Mouse (Mus musculus) ovary, postnatal 10 days (tissue): ENCODE results near the gene Sstr3.

Source experiments
- DNase-seq: peaks from one replicate; pipeline ENCODE4 v3.0.0; 2022; ENCODE audit warnings: low spot score

Sstr3 gene

DNA sequence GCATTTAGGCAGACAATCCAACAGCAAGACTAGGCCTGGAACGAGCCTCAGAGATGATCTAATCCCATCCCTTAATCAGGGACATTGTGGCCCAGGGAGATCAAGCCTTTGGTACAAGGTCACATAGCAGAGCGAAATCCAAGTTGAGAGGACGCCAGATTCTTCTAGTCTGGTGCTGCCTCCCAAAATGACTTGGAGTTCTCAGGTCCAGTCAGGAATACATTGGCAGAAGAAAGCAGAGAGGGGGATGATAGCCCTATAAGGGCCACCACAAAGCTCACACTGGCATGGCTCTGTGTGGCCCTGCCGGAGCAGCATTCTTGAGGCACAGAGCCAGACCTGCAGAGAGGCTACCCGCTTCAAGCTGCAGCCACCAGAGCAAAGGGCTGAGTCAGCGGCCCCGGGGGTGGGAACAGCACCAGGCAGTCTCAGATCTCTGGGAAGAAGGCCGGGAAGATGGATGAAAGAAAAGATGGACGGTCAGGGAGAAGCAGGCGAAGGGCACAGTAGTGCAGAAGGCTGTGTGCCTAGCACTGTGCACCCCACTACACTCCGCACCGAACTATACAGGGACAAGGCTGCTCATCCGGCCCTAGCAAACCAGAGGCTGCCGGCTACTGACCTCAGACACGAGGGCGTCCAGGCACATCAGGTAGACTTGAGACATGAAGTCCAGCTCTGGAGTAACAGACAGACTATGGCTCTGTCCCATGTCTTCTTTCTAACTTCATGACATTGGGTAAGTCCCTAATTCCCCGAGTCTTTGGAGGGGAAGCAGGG lies 13.6 kb downstream of the Sstr3 start, which contains the start of gene C1qtnf6:
TSS of gene C1qtnf6 (minus strand) at position 746 of the 780 bp plus-strand sequence.
- no peak for DNase-seq

GRCm38 (mm10) chr15:78530141-78530540 lies 14.3 kb downstream of the Sstr3 start:
- no peak for DNase-seq

DNA sequence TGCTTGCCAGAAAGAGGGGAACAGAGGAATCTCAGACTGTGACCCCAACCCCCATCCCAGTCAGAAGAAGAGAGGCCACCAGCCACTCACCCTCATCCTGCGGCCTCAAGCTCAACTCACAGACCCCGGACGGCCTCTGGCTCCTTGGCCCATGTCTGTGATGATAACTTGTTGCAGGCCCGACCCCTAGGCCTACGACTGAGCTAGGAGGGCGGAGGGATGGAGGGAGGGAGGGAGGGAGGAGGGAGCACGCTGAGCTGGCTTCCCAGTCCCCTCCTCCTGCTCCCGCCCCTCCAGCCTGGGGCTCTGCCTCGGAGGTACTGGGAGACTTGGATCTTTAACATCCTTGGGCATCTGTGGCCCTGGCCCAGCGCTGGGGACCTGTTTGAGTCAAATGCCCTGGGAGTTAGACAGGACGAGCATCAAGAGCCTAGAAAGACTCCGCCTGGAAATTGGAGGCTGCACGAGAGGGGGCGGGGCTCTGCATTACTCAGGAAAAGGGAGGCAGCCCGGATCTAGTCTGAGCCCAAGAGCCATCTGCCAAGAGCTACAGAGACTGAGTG lies 15.0 kb downstream of the Sstr3 start:
- DNase-seq = peak; percentile 56

DNA sequence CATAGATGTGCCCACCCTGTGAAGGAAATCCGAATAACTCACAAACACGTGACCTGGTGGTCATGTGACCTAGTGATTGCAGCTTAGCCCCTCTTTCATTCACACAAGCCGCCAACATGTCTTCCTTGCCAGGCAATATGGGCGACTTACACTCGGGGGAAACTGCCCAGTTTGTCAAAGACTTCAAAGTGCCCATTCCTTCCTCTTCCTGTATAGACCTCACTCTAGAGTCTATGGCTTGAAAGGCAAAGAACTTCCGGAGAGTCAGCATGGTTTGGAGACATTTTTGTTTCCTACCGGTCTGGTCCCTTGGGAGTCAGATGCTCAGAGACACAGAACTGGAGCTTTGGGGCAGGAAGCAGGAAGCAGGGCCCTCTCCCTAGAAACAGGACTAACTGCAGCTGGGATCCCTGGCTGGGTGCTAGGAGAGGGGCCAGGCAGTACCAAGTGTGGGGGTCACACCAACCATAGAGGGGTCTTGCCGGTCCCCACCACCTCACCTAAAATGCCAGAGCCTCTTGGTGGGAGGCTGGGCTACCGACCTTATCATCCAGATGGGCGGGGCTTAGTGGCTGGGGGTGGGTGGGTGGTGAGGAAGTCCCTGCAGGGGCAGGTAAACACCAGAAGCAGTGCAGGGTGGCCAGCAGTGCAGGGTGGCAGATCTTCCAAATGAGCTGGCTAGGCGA lies 15.6 kb downstream of the Sstr3 start:
- DNase-seq = no peak

DNA sequence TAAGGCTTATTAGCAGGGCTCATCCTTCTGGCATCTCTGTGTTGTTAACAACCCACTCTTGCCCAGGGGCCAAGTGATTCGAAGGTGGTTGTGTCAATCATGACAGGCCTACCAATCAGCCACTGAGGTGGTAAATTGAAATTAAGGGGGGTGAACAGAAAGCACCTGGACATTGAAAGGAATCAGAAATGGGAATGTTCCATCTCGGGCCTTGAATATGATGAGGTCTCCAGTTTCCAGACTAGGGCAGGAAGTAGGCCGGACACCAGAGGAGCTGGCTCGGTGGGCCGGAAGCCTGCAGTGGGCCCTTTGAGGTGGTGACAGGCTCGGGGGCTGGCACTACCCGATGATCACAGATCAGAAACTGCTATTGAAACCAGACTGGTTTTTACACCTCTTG lies 16.5 kb downstream of the Sstr3 start:
- no peak for DNase-seq

DNA sequence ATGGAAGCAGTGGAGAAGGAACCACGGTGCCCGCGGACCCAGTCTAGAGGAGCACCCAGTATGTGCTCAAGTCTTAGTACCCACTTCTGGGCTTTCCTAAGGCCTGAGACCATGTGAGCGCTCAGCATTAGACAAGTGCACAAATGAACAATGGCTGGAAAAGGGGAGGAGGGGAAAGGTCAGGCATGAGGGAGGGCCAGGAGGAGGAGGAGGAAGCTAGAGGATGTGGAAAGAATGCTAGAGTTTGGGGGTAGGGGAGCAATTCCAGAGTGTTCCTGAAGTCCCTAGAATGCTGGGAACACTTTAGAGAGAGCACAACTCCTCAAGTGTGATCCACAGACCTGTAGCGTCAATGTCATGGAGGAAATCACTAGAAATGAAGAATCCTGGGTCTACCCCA lies 20.3 kb downstream of the Sstr3 start:
- DNase-seq = no peak

DNA sequence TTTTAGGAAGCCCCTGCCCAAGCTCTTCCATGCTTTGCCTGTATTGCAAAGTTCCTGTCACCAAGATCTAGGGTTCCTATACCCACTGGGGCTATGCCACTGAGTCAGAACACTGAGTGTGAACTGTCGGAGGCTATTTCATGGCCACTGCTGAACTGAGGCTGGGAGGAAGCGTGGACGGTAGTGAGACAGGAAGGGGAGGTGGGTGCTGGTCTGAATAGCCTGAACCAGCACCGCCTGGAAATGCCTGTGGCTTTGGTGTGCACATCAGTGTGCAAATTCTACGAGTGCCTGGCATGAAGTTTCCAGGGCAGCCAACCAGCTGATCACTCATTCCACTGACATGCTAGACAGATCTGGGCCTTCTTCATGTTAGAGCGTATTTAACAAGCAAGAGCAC lies 22.6 kb downstream of the Sstr3 start:
- DNase-seq = no peak

GRCm38 (mm10) chr15:78521331-78521730 lies 23.2 kb downstream of the Sstr3 start:
- DNase-seq = no peak

GRCm38 (mm10) chr15:78520112-78520715 lies 24.3 kb downstream of the Sstr3 start:
- DNase-seq = no peak

GRCm38 (mm10) chr15:78518221-78518620 lies 26.3 kb downstream of the Sstr3 start:
- no peak for DNase-seq

DNA sequence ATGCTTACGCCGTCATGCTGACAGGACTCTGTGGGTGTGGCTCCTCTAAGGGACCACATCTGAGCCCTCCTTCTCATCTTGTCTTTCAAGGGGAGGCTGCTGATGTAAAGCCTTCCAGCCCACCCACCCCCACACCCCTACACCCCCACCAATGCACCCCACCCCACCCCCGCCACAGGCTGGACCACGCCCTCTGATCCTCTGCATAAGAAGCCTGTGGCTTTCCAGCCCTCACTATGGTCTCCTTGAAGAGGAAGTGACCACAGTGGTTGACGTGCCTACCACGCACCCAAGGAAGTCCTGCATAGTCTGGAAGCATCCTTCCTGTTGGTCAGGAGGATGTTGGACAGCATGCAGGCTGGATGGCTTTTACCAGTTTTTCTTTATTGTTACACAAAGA lies 28.7 kb downstream of the Sstr3 start:
- DNase-seq = no peak

GRCm38 (mm10) chr15:78514393-78515146 lies 29.9 kb downstream of the Sstr3 start:
- DNase-seq = peak; percentile 53

DNA sequence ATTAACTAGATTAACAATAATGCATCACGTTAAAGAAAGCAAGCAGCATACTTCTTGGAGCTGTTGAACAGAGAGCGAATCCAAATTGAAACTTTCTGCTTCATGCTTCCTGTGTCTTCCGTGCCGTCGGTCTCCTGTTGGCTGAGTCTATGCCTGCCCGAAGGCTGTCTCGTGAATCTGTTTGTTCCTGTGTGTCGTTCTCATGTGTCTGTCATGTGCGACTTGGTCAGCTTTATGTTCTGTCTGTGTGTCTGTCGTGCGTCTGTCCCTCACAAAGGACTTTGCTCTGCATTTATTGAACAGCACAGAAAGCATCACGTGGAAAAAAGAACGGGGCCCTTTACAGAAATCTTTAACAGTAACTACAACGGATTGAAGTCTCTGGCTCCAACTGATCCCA lies 31.5 kb downstream of the Sstr3 start:
- DNase-seq = no peak

- no peak for DNase-seq
Observed at GRCm38 (mm10) chr15:78511951-78512350, 32.5 kb downstream of the Sstr3 start.

DNA sequence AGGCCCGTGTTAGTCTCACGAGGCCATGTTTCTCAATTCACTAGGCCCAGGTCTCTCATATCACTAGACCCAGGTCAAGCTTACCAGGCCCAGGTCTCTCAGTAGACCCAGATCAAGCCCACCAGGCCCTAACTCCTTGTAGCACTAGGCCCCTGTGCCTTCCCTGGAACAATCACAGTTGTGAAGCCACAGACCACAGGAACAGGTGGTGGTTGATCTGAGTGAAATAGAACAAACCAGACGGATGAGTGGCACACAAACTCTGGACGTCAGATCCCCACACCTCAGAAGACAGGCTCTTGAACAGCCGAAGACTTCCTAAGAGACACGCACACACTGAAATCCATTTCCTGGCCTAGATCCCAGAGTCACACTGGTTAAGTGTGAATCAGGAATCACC lies 33.7 kb downstream of the Sstr3 start:
- DNase-seq = no peak

- DNase-seq = no peak
Observed at GRCm38 (mm10) chr15:78510121-78510576, 34.3 kb downstream of the Sstr3 start.

DNA sequence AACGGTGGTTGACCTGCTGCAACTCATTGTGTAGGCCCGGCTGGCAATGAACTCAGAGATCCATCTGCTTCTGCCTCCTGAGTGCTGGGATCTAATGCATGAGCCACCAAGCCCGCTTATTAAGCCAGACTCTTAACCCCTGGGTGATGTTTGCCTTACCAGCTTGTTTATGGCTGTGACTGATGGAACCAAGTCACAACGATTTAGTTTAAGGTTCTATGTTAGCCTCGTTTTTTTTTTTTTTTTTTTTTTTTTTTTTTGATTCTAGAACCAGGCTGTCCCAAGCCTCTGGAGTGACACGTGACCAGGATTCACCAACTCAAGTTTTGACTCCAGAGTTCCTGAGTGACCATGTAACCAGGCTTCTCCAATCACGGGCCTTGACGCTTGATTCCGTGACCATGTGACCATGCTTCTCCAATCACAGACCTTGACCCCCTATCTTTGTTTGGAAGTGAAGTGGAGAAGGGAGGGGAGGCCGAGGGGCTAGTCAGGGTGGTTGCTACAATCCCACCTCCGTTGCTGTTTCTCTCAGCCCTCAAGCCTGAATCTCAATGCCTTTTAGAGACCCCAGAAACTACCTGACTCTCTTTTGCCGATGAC lies 35.1 kb downstream of the Sstr3 start:
- no peak for DNase-seq

DNA sequence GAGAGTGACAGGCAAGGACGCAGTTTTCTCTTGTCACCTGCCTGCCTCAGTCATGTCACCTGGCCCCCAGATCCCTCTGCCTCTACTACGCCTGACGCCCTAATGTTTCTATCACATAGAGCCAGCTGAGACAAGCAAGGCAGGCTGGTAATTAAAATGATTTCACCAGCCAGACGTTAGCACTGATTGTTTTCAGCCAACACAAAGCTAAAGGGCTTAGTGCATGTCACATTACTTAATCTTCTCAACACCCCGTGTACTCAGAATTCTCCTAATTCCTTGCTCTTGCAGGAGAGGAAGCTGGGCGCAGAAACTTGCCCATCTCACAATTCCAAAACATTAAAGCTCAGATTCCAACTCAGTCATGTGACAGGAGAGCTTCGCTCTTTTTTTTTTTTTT lies 36.0 kb downstream of the Sstr3 start:
- no peak for DNase-seq

GRCm38 (mm10) chr15:78505541-78505940 lies 38.9 kb downstream of the Sstr3 start:
- no peak for DNase-seq

DNA sequence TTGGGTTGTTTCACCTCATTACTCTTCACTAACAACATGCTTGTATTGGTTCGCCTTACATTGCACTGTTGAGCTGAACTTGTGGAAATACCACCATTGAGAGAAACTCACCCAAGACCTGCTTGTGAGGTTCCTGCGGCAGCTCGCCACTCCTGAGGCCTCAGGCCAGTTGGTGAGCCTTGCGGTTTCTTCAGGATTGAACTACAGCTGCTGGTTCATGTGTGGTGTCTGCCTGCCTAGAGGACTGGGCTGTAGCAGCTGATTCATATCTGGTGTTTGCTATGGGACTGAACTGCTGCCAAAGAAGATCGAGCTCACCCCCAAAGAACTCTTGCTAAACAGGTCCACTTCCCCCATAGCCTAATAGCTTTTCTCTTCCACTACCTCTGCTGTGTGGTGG lies 39.7 kb downstream of the Sstr3 start:
- no peak for DNase-seq

- no peak for DNase-seq
Observed at GRCm38 (mm10) chr15:78504013-78504412, 40.5 kb downstream of the Sstr3 start.
